Mouse (Mus musculus) liver, embryonic 11.5 days (tissue): ENCODE results near the gene Rps6kb2. TPM values are rescaled to one million over a fixed set of nuclear protein-coding genes. Genes with fewer than 3 reads are reported as not detected.

Experiments used
- polyA plus RNA-seq: library from polyadenylated mRNA; unstranded; fragments of >200 nt; fragmentation: Nextera tagmentation; extraction: Ambion mirVana; gene quantifications from 2 replicates; pipeline ENCODE4 v1.2.1, GENCODE M21; 2014

Gene Rps6kb2
- polyA plus RNA-seq, 1 experiment from 2014 or later, result 53.5 TPM

Other genes with a start within 250 kb of the Rps6kb2 start
- 1.7 TPM in 2 replicates for gene Aldh3b1, start 233.5 kb downstream of the Rps6kb2 start, polyA plus RNA-seq
- gene Unc93b1, start 228.2 kb downstream of the Rps6kb2 start, polyA plus RNA-seq, result 14.2 and 16.0 TPM in 2 replicates
- not detected in 2 replicates for gene Aldh3b3, start 204.7 kb downstream of the Rps6kb2 start, polyA plus RNA-seq
- gene Aldh3b2, start 191.0 kb downstream of the Rps6kb2 start, polyA plus RNA-seq, result 0.48 and 0.70 TPM in 2 replicates
- 12.0 and 14.5 TPM in 2 replicates for gene Acy3, start 176.8 kb downstream of the Rps6kb2 start, polyA plus RNA-seq
- gene Tbx10, start 170.6 kb downstream of the Rps6kb2 start, polyA plus RNA-seq, result 1.8 TPM in 2 replicates
- 30.8 and 32.3 TPM in 2 replicates for gene Nudt8, start 162.8 kb downstream of the Rps6kb2 start, polyA plus RNA-seq
- gene Gm49405, start 162.7 kb downstream of the Rps6kb2 start, polyA plus RNA-seq, result 1.6 and 2.4 TPM in 2 replicates
- gene Doc2g, start 160.0 kb downstream of the Rps6kb2 start, polyA plus RNA-seq, result 2.8 and 4.1 TPM in 2 replicates
- 232 and 234 TPM in 2 replicates for gene Ndufv1, start 150.5 kb downstream of the Rps6kb2 start, polyA plus RNA-seq
- 733 and 765 TPM in 2 replicates for gene Gstp1, start 125.4 kb downstream of the Rps6kb2 start, polyA plus RNA-seq
- 5.5 and 6.1 TPM in 2 replicates for gene Gstp2, start 117.3 kb downstream of the Rps6kb2 start, polyA plus RNA-seq
- gene Gstp3, start 103.8 kb downstream of the Rps6kb2 start, polyA plus RNA-seq, result 14.6 and 16.7 TPM in 2 replicates
- gene Cabp2, start 81.8 kb downstream of the Rps6kb2 start, polyA plus RNA-seq, result 0.51 and 0.52 TPM in 2 replicates
- gene Cdk2ap2, start 66.2 kb downstream of the Rps6kb2 start, polyA plus RNA-seq, result 121 and 135 TPM in 2 replicates
- 7.2 and 8.0 TPM in 2 replicates for gene Pitpnm1, start 63.4 kb downstream of the Rps6kb2 start, polyA plus RNA-seq
- gene Aip, start 37.5 kb downstream of the Rps6kb2 start, polyA plus RNA-seq, result 56.2 and 61.8 TPM in 2 replicates
- not detected in 2 replicates for gene Gpr152, start 23.6 kb downstream of the Rps6kb2 start, polyA plus RNA-seq
- gene Cabp4, start 19.3 kb downstream of the Rps6kb2 start, polyA plus RNA-seq, result 0.21 TPM in 1 of 2 replicates, not detected in the other
- gene Coro1b, start 14.7 kb downstream of the Rps6kb2 start, polyA plus RNA-seq, result 126 and 132 TPM in 2 replicates
- 38.7 and 41.1 TPM in 2 replicates for gene Ptprcap, start 9.8 kb downstream of the Rps6kb2 start, polyA plus RNA-seq
- gene Carns1, start 12.1 kb upstream of the Rps6kb2 start, polyA plus RNA-seq, result 0.89 and 1.2 TPM in 2 replicates
- gene Tbc1d10c, start 27.9 kb upstream of the Rps6kb2 start, polyA plus RNA-seq, result 3.3 and 3.4 TPM in 2 replicates
- gene Ppp1ca, start 28.7 kb upstream of the Rps6kb2 start, polyA plus RNA-seq, result 773 and 809 TPM in 2 replicates
- gene Rad9a, start 38.3 kb upstream of the Rps6kb2 start, polyA plus RNA-seq, result 35.7 and 38.8 TPM in 2 replicates
- gene Clcf1, start 50.9 kb upstream of the Rps6kb2 start, polyA plus RNA-seq, result 1.9 and 2.4 TPM in 2 replicates
- not detected in 2 replicates for gene AC109138.7, start 51.0 kb upstream of the Rps6kb2 start, polyA plus RNA-seq
- gene Pold4, start 68.5 kb upstream of the Rps6kb2 start, polyA plus RNA-seq, result 22.1 and 24.9 TPM in 2 replicates
- 3.2 and 3.3 TPM in 2 replicates for gene Ssh3, start 105.8 kb upstream of the Rps6kb2 start, polyA plus RNA-seq
- gene Ankrd13d, start 119.8 kb upstream of the Rps6kb2 start, polyA plus RNA-seq, result 2.9 and 3.2 TPM in 2 replicates
- gene Grk2, start 142.9 kb upstream of the Rps6kb2 start, polyA plus RNA-seq, result 22.1 and 23.1 TPM in 2 replicates
- gene Kdm2a, start 234.9 kb upstream of the Rps6kb2 start, polyA plus RNA-seq, result 39.8 and 40.2 TPM in 2 replicates